Mouse (Mus musculus): ENCODE measurements at regions not wholly inside any gene's neighbourhood (a gene's known extent, or its start where the extent isn't known, plus 50 kb on each side); places are given as distances from the start of the nearest gene placed in this dataset.

DNA sequence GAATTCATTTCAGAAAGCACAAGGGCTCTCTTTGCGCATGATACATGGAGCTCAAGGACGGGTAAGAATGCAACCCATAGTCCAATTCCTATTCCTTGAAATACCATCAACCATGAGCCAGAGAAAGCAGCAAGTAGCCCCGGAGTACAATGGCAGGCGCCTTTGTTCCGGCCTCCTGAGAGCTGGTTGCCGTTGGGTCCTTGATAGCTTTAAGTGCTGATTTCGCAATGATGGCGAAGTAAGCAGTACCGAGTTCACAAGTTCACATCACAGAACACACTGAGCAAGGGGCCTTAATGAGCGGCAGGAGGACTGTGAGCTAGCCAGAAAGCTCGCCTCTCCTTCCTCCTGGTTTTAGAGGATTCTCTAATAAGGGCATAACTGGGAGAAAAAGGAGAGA lies 227.3 kb downstream of the Cdca7 start:
- Histone ChIP-seq H3K36me3 (no peaks in the 10 kb centered on the region), H3K9ac (no peak overlapping the region), H3K4me2 (no peak overlapping the region), H3K4me3 (no peak overlapping the region), H3K27me3 (no peaks in the 10 kb centered on the region), H3K27ac (no peak overlapping the region), H3K9me3 (no peaks in the 10 kb centered on the region), H3K4me1 (peaks cover 6% of the 10 kb centered on the region)
- ATAC-seq (ENCODE audit: insufficient number of reproducible peaks, insufficient read depth, low FRiP score, low TSS enrichment, low read depth): no peak
- 84% methylated on average over 11 of the region's 11 CpGs for WGBS

DNA sequence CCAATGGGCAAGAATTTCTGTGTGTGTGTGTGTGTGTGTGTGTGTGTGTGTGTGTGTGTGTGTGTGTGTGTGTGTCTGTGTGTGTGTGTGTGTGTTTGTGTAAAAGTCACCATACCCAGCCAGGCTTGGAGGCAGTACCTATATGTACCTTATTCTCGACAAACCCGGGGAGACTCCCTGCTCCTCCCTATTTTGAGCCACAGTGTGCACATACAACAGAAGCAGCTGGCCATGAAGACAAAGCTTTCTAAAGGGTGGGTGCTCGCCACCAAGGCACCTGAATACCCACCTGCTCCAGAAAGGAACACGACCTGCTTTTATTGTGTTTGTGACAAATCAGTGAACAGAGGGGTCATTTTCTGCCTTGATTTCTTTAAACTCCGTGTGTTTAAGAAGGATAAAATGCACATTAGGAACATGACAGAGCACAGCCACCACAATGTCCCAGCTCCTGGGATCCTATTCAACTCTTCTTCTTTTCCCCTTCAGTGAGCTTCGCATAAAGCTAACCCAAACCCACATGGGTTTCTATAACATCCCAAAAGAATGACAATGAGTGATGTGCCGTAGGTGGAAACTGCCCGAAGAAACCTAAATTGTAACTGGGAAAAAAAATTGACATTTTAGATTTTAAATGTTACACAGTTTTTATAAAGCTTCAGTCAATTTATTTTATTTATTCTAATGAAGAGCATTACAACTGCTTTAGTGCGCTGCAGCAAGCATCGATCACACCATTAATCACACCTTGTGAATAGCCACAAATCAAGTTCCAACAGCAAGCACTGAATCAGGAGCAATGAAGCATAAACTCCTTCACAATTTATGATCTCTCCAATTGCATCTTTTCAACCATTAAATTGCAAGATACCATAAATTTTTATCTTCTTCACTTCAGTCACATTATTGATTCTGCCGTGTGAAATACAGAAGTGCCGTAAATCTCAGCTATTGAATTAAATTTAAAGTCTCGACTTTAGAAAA lies 232.0 kb downstream of the Cdca7 start:
- no peaks in the 10 kb centered on the region for H3K4me1 ChIP-seq
- no peak overlapping the region for H3K4me2 ChIP-seq
- ATAC-seq (ENCODE audit: insufficient number of reproducible peaks, insufficient read depth, low FRiP score, low TSS enrichment, low read depth): no peak
- no peak overlapping the region for H3K4me3 ChIP-seq
- H3K27ac ChIP-seq: no peak overlapping the region
- no peak overlapping the region for H3K9ac ChIP-seq
- no peaks in the 10 kb centered on the region for H3K36me3 ChIP-seq
- no peaks in the 10 kb centered on the region for H3K9me3 ChIP-seq
- WGBS: 85% methylated on average over 13 of the region's 13 CpGs
- H3K27me3 ChIP-seq: no peaks in the 10 kb centered on the region

DNA sequence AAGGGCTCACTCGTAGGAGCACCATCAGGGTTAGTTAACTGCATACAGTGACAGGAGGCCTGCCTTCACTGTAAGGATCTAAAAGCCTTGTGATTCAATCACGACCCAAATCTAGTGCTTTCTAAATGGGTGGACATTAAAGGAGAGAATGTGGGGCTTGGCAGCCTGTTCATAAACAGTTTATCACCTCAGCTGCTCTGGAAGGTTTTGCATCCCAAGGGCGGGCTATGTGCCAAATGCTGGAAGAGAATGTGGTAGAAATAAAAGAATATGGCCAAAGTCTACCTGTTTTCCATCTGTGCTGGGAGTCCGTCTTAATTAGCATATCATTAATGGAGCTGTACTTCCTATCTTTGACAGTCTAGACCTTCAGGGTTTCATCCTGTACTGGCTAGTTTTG lies 241.0 kb downstream of the Cdca7 start:
- Histone ChIP-seq H3K4me2 (no peak overlapping the region), H3K4me3 (no peak overlapping the region), H3K4me1 (peaks cover 9% of the 10 kb centered on the region; the same call in 1 of the 2 replicates), H3K9ac (no peak overlapping the region), H3K36me3 (no peaks in the 10 kb centered on the region), H3K27me3 (no peaks in the 10 kb centered on the region), H3K9me3 (no peaks in the 10 kb centered on the region), H3K27ac (no peak overlapping the region)
- ATAC-seq (ENCODE audit: insufficient number of reproducible peaks, insufficient read depth, low FRiP score, low TSS enrichment, low read depth): no peak
- 78% methylated on average over 4 of the region's 4 CpGs for WGBS

DNA sequence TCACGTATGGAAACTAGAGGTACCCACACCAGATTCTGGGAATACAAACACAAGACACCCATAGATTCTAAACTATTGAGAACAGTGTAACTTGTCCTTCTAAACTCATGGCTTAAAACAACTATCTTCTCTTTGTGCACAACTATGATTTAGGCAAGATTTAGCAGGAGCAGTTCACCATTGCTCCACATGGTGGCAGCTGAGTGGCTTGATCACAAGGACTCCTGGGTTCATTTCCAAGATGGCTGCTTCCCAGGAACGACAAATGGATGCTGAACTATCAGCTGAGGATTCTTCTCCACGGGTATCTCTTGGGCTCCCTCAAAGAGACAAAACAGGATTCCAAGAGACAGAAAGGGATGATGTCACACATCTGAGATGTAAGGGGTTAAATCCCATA lies 251.5 kb downstream of the Sp3 start:
- no peak for ATAC-seq (ENCODE audit: insufficient number of reproducible peaks, insufficient read depth, low FRiP score, low TSS enrichment, low read depth)
- no peak overlapping the region for H3K4me3 ChIP-seq
- WGBS: 48% methylated on average over 3 of the region's 3 CpGs
- H3K27me3 ChIP-seq: no peaks in the 10 kb centered on the region
- H3K9ac ChIP-seq: no peak overlapping the region
- H3K4me1 ChIP-seq: peaks cover 8% of the 10 kb centered on the region; the same call in 1 of the 2 replicates
- no peak overlapping the region for H3K4me2 ChIP-seq
- no peaks in the 10 kb centered on the region for H3K36me3 ChIP-seq
- H3K27ac ChIP-seq: no peak overlapping the region
- H3K9me3 ChIP-seq: no peaks in the 10 kb centered on the region

- Histone ChIP-seq H3K4me1 (peaks cover 21% of the 10 kb centered on the region), H3K27me3 (no peaks in the 10 kb centered on the region), H3K27ac (no peak overlapping the region), H3K36me3 (no peaks in the 10 kb centered on the region), H3K9ac (no peak overlapping the region), H3K9me3 (no peaks in the 10 kb centered on the region), H3K4me2 (no peak overlapping the region), H3K4me3 (no peak overlapping the region)
- no peak for ATAC-seq (ENCODE audit: insufficient number of reproducible peaks, insufficient read depth, low FRiP score, low TSS enrichment, low read depth)
- WGBS: 40% methylated on average over 3 of the region's 3 CpGs
Observed at GRCm38 (mm10) chr2:72733371-72733770, 246.9 kb downstream of the Sp3 start.

DNA sequence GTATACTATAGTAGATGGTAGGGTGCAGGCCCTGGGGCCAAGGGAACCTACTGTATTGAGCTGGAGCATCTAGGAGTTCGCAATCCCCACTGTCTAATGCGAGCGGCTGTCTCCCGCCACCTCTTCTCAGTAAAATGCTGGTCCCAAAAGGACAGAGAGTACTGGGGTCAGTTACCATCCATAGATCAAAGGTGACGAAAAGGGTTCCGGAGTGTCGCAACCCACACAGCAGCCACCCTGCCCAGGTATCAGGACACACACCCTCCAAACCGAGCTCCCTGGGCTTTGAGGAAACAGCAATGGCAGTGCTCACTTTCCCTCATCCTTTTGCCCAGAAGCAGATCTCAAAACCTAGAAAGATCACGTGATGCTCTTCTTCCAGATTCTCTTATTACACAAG lies 245.2 kb downstream of the Sp3 start:
- WGBS: 92% methylated on average over 9 of the region's 9 CpGs
- H3K9me3 ChIP-seq: no peaks in the 10 kb centered on the region
- H3K4me1 ChIP-seq: peaks cover 29% of the 10 kb centered on the region
- H3K27ac ChIP-seq: no peak overlapping the region
- no peak for ATAC-seq (ENCODE audit: insufficient number of reproducible peaks, insufficient read depth, low FRiP score, low TSS enrichment, low read depth)
- no peaks in the 10 kb centered on the region for H3K36me3 ChIP-seq
- H3K9ac ChIP-seq: no peak overlapping the region
- no peak overlapping the region for H3K4me3 ChIP-seq
- H3K27me3 ChIP-seq: no peaks in the 10 kb centered on the region
- H3K4me2 ChIP-seq: no peak overlapping the region

DNA sequence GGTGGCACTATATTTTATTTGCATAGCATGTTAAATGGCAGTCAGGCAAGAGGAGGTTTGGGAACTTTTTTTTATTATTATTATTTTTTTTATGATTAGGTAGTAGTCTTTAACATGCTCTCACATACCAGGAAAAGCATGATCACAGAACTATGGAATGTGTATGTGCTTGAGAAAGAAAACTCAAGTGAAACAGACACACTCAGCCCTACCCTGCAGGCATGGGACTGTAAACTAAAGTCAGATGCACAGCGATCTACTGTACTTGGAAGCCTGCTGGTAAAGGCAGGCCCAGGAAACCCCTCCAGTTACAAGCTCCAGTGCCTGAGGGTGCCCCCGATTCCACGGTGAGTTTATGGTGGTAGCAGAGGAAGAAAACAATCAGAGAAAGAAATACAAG lies 243.6 kb downstream of the Sp3 start:
- ATAC-seq (ENCODE audit: insufficient number of reproducible peaks, insufficient read depth, low FRiP score, low TSS enrichment, low read depth): no peak
- Histone ChIP-seq H3K9ac (no peak overlapping the region), H3K4me2 (no peak overlapping the region), H3K27ac (peak overlapping the region; percentile 69), H3K4me1 (peaks cover 43% of the 10 kb centered on the region), H3K27me3 (no peaks in the 10 kb centered on the region), H3K36me3 (no peaks in the 10 kb centered on the region), H3K4me3 (no peak overlapping the region), H3K9me3 (no peaks in the 10 kb centered on the region)
- 25% methylated on average over 3 of the region's 3 CpGs for WGBS

DNA sequence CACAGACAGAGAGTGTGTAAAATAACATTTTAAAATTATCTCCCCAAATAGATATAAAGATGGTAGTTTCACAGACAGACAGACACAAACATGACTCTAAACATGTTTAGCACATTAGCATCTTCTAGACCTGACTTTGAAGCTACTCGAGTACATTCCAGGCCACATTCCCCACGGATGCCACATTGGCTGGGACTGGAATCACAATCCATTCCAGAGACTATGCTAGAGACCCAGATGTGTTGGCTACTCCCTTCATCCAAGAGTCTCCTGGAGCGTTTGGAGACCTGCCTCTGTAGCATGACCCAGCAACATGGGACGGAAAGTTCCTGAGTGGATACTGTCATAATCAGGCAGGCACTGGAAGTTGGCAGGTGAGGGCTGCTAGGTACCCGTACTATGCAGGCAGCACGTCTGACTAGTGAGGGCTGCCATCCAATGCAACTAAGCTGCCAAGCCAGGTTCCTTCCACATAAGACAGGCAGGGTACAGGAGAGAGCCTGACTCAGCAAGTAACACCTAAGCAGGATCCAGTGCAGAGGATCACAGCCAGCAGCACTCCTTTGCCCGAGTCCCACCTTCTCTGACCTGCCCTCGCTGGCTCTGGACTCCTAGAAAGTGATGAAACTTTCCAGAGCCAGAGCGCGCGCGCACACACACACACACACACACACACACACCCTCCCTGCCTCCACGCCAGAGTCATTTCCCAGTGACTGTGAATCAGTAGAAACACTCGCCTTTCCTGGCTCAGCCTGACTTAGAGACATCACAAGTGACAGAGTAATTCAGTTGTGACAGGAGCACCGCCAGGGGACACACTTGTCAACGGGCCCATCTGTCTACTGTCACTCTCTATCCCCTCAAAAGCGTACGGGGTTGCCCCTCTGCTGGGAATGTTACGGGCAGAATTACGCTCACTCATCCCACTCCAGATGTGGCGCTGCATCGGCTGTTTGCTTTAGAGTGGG lies 239.6 kb downstream of the Sp3 start:
- WGBS: 39% methylated on average over 22 of the region's 22 CpGs
- Histone ChIP-seq H3K4me3 (no peak overlapping the region), H3K36me3 (no peaks in the 10 kb centered on the region), H3K27ac (no peak overlapping the region; the same call in 1 of the 2 replicates), H3K9ac (no peak overlapping the region), H3K27me3 (no peaks in the 10 kb centered on the region), H3K4me1 (peaks cover 41% of the 10 kb centered on the region), H3K4me2 (peak overlapping the region; percentile 45), H3K9me3 (no peaks in the 10 kb centered on the region)
- peak; percentile 43; the same call in 1 of the 2 replicates for ATAC-seq (ENCODE audit: insufficient number of reproducible peaks, insufficient read depth, low FRiP score, low TSS enrichment, low read depth)

DNA sequence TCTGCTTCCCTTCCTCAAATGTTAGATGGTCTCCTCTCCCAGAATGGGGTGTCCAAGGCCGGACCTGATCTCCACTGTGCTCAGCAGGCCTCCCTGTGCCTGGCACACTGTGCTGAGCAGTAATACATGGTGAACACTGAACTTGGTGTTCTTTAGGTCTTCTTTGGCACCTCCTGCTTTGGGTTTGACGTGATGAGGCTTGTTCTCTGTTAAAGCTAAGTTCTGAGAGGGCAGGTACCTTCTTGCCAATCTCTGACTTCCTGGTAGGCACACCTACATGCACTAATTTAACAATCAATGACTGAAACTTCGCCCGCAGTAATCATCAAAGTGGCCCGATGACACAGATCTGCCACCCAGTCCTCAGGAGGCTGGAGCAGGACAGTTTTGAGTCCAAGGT lies 238.5 kb downstream of the Sp3 start:
- no peaks in the 10 kb centered on the region for H3K27me3 ChIP-seq
- WGBS: 89% methylated on average over 5 of the region's 5 CpGs
- ATAC-seq (ENCODE audit: insufficient number of reproducible peaks, insufficient read depth, low FRiP score, low TSS enrichment, low read depth): no peak

GRCm38 (mm10) chr2:72743651-72744050 lies 236.6 kb downstream of the Sp3 start:
- H3K4me3 ChIP-seq: no peak overlapping the region
- no peaks in the 10 kb centered on the region for H3K27me3 ChIP-seq
- WGBS: 92% methylated on average over 3 of the region's 3 CpGs
- H3K4me1 ChIP-seq: peaks cover 32% of the 10 kb centered on the region
- H3K36me3 ChIP-seq: no peaks in the 10 kb centered on the region
- H3K9ac ChIP-seq: no peak overlapping the region
- ATAC-seq (ENCODE audit: insufficient number of reproducible peaks, insufficient read depth, low FRiP score, low TSS enrichment, low read depth): no peak
- H3K9me3 ChIP-seq: no peaks in the 10 kb centered on the region
- H3K4me2 ChIP-seq: no peak overlapping the region
- no peak overlapping the region for H3K27ac ChIP-seq

More for the DNA sequence above, 238.5 kb downstream of the Sp3 start:
- no peak overlapping the region for H3K4me3 ChIP-seq
- H3K9me3 ChIP-seq: no peaks in the 10 kb centered on the region
- no peaks in the 10 kb centered on the region for H3K36me3 ChIP-seq
- no peak overlapping the region for H3K4me2 ChIP-seq
- no peak overlapping the region for H3K27ac ChIP-seq
- no peak overlapping the region for H3K9ac ChIP-seq
- peaks cover 39% of the 10 kb centered on the region for H3K4me1 ChIP-seq

- H3K36me3 ChIP-seq: no peaks in the 10 kb centered on the region
- H3K9me3 ChIP-seq: no peaks in the 10 kb centered on the region
- H3K4me2 ChIP-seq: no peak overlapping the region
- no peak overlapping the region for H3K27ac ChIP-seq
- H3K4me1 ChIP-seq: peaks cover 27% of the 10 kb centered on the region
- no peaks in the 10 kb centered on the region for H3K27me3 ChIP-seq
- H3K9ac ChIP-seq: no peak overlapping the region
- no peak overlapping the region for H3K4me3 ChIP-seq
- no peak for ATAC-seq (ENCODE audit: insufficient number of reproducible peaks, insufficient read depth, low FRiP score, low TSS enrichment, low read depth)
- 80% methylated on average over 4 of the region's 4 CpGs for WGBS
Observed at GRCm38 (mm10) chr2:72744901-72745300, 235.3 kb downstream of the Sp3 start.

Data from embryonic facial prominence, embryonic 13.5 days (tissue).